Mouse (Mus musculus): Measurements from ENCODE around the gene Nanp.

Nanp gene

GRCm38 (mm10) chr2:151039232-151039695 lies at the start of gene Nanp, which contains the start of gene Ninl:
Gene Nanp (minus strand): TSS chr2:151039398.
Gene Ninl (minus strand): TSS chr2:151039382.
- peak; percentile 61 to 76 for DNase-seq (ENCODE audit: low read depth in 1 of 2, low spot score in 2 of 2)

DNA sequence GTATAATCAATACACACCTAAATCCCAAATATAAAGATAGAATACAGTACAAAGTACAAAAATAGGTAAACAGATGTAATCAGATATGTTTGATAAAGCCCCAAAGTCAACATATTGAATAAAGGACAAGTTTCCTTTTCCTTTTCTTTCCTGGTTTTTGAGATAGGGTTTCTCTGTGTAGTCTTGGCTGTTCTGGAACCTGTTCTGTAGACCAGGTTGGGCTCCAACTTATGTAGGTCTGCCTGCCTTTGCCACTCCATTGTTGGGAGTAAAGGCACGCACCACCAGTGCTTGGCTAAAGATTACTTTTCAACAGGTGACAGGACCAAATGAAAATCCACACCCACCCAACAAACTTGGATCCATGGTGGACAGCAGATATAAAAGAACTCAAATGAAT lies 17.4 kb upstream of the Nanp start:
- DNase-seq (ENCODE audit: low read depth in 1 of 2, low spot score in 2 of 2), result no peak

- DNase-seq (ENCODE audit: low read depth in 1 of 2, low spot score in 2 of 2), result no peak
Observed at GRCm38 (mm10) chr2:151040411-151040810, 1.2 kb upstream of the Nanp start.

- no peak for DNase-seq (ENCODE audit: low read depth in 1 of 2, low spot score in 2 of 2)
Observed at GRCm38 (mm10) chr2:151039726-151040125, 528 bp upstream of the Nanp start.

DNA sequence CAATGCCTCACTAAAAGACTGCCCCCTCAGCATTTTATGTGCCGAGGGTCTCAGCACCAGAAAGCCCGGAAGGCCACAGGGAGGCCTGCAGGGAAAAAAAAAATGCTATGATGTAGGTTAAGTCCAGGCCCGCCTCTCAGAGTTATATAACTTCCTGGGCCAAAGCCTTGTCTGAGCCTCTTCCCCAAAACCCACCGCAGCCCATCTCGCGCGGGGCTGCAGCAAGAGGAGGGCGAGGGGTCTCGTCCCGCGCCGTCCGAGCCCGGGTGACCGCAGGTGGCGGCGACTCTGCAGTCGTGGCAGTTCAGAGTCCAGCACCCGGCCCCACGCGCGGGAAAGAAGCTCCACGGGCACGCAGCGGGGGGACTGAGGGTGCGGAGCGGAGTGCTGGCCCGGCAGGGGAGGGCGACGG lies 381 bp downstream of the Nanp start:
- DNase-seq (ENCODE audit: low read depth in 1 of 2, low spot score in 2 of 2), result peak in 1 of 2 experiments; percentile 2

- no peak for DNase-seq (ENCODE audit: low read depth in 1 of 2, low spot score in 2 of 2)
Observed at GRCm38 (mm10) chr2:151037876-151038552, 1.2 kb downstream of the Nanp start.

GRCm38 (mm10) chr2:151037292-151037691 lies 1.9 kb downstream of the Nanp start:
- DNase-seq (ENCODE audit: low read depth in 1 of 2, low spot score in 2 of 2), result no peak

DNA sequence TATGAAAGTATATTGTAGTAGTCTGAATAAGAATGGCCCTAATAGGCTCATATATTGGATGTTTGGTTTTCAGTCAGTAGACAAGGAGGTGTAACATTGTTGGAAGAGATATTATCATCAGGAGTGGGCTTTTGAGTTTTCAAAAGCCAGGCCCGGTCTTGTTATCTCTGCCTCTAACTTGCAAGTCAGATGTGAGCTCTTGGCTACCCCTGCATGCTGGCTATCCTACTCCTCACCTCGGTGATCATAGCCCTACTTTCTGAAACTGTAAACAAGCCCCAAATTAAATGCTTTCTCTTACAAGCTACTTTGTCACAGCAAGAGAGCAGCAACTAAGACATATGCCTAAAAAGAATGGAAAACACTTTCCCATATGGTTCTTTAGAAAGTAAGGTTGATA lies 2.5 kb downstream of the Nanp start:
- DNase-seq (ENCODE audit: low read depth in 1 of 2, low spot score in 2 of 2), result no peak

- DNase-seq (ENCODE audit: low read depth in 1 of 2, low spot score in 2 of 2), result no peak
Observed at GRCm38 (mm10) chr2:151034435-151034834, 4.8 kb downstream of the Nanp start.

GRCm38 (mm10) chr2:151021158-151021557 lies 18.0 kb downstream of the Nanp start:
- DNase-seq (ENCODE audit: low read depth in 1 of 2, low spot score in 2 of 2), result no peak

GRCm38 (mm10) chr2:151015316-151015715 lies 23.9 kb downstream of the Nanp start:
- DNase-seq (ENCODE audit: low read depth in 1 of 2, low spot score in 2 of 2), result no peak

DNA sequence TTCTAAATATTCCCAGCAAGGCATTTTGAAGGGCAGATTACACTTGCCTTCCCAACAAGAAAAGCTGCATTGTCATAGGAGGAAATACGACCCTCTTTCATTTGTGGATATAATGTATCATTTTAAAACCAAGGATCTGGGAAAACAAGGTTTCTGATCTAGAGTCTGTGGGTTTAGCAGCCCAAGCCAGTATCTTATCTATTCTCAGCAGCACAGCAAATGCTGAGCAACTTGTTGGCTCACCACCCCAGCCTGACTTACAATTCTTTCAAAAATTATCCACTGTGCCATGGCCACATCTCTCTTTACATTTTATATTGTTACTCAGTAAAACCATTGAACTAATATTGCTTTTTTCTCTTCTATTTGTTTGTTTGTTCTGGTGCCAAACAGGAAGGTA lies 27.9 kb downstream of the Nanp start:
- DNase-seq (ENCODE audit: low read depth in 1 of 2, low spot score in 2 of 2), result no peak

DNA sequence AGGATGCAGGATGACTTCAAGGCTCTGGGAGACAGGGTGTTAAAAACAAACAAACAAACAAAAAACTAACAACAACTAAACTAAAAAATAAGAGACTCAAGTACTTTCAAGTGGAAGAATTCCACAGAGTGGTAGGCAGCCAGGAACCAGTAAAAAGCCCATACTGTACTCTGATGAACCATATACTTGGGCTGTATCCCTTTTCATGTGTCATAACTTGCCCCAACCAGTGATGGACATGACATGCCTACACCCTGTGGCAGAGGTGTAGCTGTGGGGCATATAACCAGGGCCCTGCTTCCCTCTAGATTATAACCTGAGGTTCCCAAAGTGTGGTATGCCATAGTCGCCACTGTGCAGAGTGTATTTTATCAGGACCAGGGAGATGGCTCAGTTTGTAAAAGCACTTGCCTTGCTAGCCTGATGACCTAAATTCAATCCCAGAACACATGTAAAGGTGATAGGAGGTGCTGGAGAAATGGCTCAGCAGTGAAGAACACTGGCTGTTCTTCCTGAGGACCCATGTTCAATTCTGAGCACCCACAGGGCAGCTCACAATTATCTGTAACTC lies 29.6 kb downstream of the Nanp start:
- DNase-seq (ENCODE audit: low read depth in 1 of 2, low spot score in 2 of 2), result no peak

DNA sequence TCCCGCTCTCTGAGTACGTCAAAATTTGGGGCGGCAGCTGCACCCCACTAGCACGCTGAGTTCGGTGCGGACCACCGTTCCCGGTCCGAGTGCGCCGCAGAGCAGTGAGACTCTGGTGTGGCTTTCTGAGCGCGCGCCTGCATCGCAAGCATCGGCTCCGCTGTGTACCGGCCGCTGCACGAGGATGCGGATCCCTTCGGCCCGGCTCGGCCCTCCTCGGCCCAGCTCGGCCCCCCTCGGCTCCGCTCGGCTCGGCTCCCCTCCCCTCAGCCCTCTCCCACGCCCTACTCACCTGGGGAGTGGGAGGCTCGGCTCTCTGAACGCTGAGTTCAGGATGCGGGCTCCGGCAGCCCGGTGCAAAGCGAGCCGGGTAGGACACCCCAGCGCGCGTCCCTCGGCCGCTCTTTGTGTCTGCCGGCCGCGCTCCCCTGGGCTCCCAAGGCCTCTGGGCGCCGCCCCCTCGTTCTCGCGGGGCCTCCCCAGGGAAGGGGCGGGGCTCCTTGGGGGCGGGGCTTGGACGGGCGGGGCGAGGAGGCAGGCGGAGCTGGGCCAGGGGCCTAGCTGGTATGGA lies 30.2 kb downstream of the Nanp start:
- no peak for DNase-seq (ENCODE audit: low read depth in 1 of 2, low spot score in 2 of 2)

GRCm38 (mm10) chr2:151008517-151008932 lies 30.7 kb downstream of the Nanp start:
- no peak for DNase-seq (ENCODE audit: low read depth in 1 of 2, low spot score in 2 of 2)

GRCm38 (mm10) chr2:151008006-151008405 lies 31.2 kb downstream of the Nanp start:
- DNase-seq (ENCODE audit: low read depth in 1 of 2, low spot score in 2 of 2), result no peak

- DNase-seq (ENCODE audit: low read depth in 1 of 2, low spot score in 2 of 2), result no peak
Observed at GRCm38 (mm10) chr2:151006281-151006945, 32.8 kb downstream of the Nanp start.

- no peak for DNase-seq (ENCODE audit: low read depth in 1 of 2, low spot score in 2 of 2)
Observed at GRCm38 (mm10) chr2:151004390-151004789, 34.8 kb downstream of the Nanp start.

GRCm38 (mm10) chr2:151003796-151004195 lies 35.4 kb downstream of the Nanp start:
- DNase-seq (ENCODE audit: low read depth in 1 of 2, low spot score in 2 of 2), result no peak

DNA sequence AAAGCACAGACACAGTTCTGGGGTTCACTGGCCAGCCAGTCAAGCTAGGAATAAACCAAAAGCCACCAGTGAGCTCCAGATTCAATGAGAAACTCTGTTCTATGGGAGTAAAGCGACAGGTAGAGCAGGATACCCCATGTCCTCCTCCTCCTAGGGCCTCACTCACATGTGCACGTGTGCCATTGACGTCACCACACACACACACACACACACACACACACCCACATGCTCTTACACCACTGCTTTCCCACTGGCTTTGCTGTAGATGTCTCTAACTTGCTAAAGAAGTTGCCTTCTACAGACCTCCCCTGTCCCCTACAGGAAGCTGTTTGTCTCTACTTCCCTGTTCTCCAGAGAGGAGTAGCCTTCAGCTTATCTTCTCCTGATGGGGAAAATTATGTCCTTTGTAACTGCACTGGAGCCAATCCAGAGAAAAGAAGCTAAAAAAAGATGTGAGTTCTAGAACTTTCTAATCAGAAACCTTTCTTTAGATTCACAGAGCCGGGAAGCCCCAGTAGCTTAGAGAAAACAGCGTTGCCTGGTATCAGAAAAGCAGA lies 37.5 kb downstream of the Nanp start:
- no peak for DNase-seq (ENCODE audit: low read depth in 1 of 2, low spot score in 2 of 2)

- no peak for DNase-seq (ENCODE audit: low read depth in 1 of 2, low spot score in 2 of 2)
Observed at GRCm38 (mm10) chr2:151000402-151001178, 38.6 kb downstream of the Nanp start.
